23 mouse cellular contexts compared by ENCODE assay signal in the genomic region with DNA sequence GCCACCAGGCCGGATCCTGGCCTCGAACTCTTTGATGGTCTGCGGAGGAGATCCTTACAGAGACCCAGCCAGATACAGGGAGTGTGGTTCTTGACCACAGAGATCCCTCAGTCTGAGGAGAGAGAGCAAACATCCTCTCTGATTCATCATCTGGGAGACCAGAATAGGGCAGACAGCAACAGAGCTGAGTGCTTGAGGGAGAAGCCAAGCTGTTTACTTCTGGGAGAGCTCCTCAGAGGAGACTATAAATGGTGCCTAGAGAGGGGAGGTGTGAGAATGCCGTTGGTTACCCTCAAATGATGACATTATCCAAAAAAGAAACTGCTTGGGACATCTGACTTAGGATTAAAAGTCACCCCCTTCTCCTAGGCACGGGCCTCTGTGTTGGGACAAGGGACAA. TPM values are rescaled to one million over a fixed set of nuclear protein-coding genes. Genes with fewer than 3 reads are reported as not detected.
A peak's percentile ranks its signal among the peaks of the same experiment; 100 is the strongest.
DNase-seq lines count a peak whose midpoint lies in the region; ATAC-seq and TF ChIP-seq lines count a peak whose summit lies in the region.
"Had no signal": no experiment of that assay in that cellular context is flagged by ENCODE, and none has a peak within 500 bp of the region (broad histone marks: within the 10 kb centered on the region; RNA-seq: fewer than 3 reads in every experiment).

No protein-coding gene starts in this region.

- H3K9ac ChIP-seq in lung, postnatal 0 days (replicated peaks; ENCODE audit: low read depth), result no peak overlapping the region
- no peak overlapping the region for H3K9ac ChIP-seq in intestine, embryonic 16.5 days (ENCODE audit: low read depth, low read length)
- H3K9ac ChIP-seq: embryonic facial prominence, embryonic 13.5 days; forebrain, embryonic 12.5 days; hindbrain, embryonic 13.5 days had no signal

- peak; percentile 73 for ATAC-seq in frontal cortex, adult (ENCODE audit: low TSS enrichment)
- ATAC-seq in lung, postnatal 0 days, result peak; percentile 34; the same call in 1 of the 2 replicates
- ATAC-seq in intestine, embryonic 16.5 days, result no peak
- ATAC-seq: forebrain, embryonic 16.5 days; hindbrain, postnatal 0 days had no signal

- 62% methylated on average over 5 of the region's 5 CpGs for WGBS in lung, postnatal 0 days
- WGBS in intestine, embryonic 16.5 days, result 64% methylated on average over 5 of the region's 5 CpGs

- H3K4me1 ChIP-seq in lung, postnatal 0 days (ENCODE audit: insufficient read depth, low read depth, low read length), result peaks cover 13% of the 10 kb centered on the region; the same call in 1 of the 2 replicates
- peaks cover 24% of the 10 kb centered on the region for H3K4me1 ChIP-seq in intestine, embryonic 16.5 days (ENCODE audit: control insufficient read depth, insufficient read depth, low read length)

- no peak for TF ChIP-seq EP300 in lung, postnatal 0 days (IDR thresholded peaks at IDR 0.05)

- H3K9me3 ChIP-seq in lung, postnatal 0 days (ENCODE audit: low read length), result no peaks in the 10 kb centered on the region
- no peaks in the 10 kb centered on the region for H3K9me3 ChIP-seq in intestine, embryonic 16.5 days (ENCODE audit: control insufficient read depth, low read length)
- H3K9me3 ChIP-seq: embryonic facial prominence, embryonic 13.5 days; forebrain, embryonic 12.5 days; G1E; heart, embryonic 10.5 days; hindbrain, embryonic 13.5 days had no signal

- DNase-seq in frontal cortex, adult 2 months (ENCODE audit: extremely low spot score in 1 of 2, low spot score in 1 of 2), result no peak
- DNase-seq in lung, postnatal 0 days (ENCODE audit: low spot score), result peak; percentile 22
- DNase-seq in lung, postnatal 4 days, result no peak
- no peak for DNase-seq in B cell, adult 2 months
- DNase-seq in layer of hippocampus, adult 9-10 months (ENCODE audit: low spot score), result no peak
- DNase-seq: adrenal gland, postnatal 10 days; cerebellum, adult 18-20 months; cerebellum, adult 9-11 months; cerebellum, postnatal 36 days; gastrocnemius, postnatal 36 days; heart, adult 11 months; heart, postnatal 10 days; kidney, adult 11 months had no signal

- no peaks in the 10 kb centered on the region for H3K36me3 ChIP-seq in lung, postnatal 0 days (ENCODE audit: insufficient read depth, low read length)
- no peaks in the 10 kb centered on the region for H3K36me3 ChIP-seq in intestine, embryonic 16.5 days (ENCODE audit: control insufficient read depth, insufficient read depth, low read length)
- H3K36me3 ChIP-seq: embryonic facial prominence, embryonic 13.5 days; forebrain, embryonic 12.5 days; G1E; heart, embryonic 10.5 days; hindbrain, embryonic 13.5 days had no signal

- no peak overlapping the region for H3K4me3 ChIP-seq in lung, postnatal 0 days (ENCODE audit: low read depth, low read length)
- H3K4me3 ChIP-seq in intestine, embryonic 16.5 days (ENCODE audit: low read length), result no peak overlapping the region
- H3K4me3 ChIP-seq: embryonic facial prominence, embryonic 13.5 days; forebrain, embryonic 12.5 days; heart, embryonic 10.5 days; hindbrain, embryonic 13.5 days had no signal

- no peak for TF ChIP-seq CTCF in lung, postnatal 0 days (IDR thresholded peaks at IDR 0.05)

- H3K27ac ChIP-seq in lung, postnatal 0 days (ENCODE audit: low read length), result no peak overlapping the region
- H3K27ac ChIP-seq in intestine, embryonic 16.5 days (ENCODE audit: low read length), result peak overlapping the region; percentile 90; the same call in 1 of the 2 replicates
- H3K27ac ChIP-seq: embryonic facial prominence, embryonic 13.5 days; forebrain, embryonic 12.5 days; hindbrain, embryonic 13.5 days; hindbrain, postnatal 0 days had no signal

- H3K27me3 ChIP-seq in lung, postnatal 0 days (replicated peaks; ENCODE audit: insufficient read depth, low read length), result no peaks in the 10 kb centered on the region
- peaks cover 6% of the 10 kb centered on the region for H3K27me3 ChIP-seq in intestine, embryonic 16.5 days (replicated peaks; ENCODE audit: control insufficient read depth, insufficient read depth, low read length)

- no peak overlapping the region for H3K4me2 ChIP-seq in lung, postnatal 0 days (replicated peaks; ENCODE audit: low read depth, low read length)
- H3K4me2 ChIP-seq in intestine, embryonic 16.5 days (ENCODE audit: low read depth, low read length), result no peak overlapping the region
- H3K4me2 ChIP-seq: embryonic facial prominence, embryonic 13.5 days; forebrain, embryonic 12.5 days; hindbrain, embryonic 13.5 days had no signal

RNA-seq across cellular contexts. Expression of gene Sp2, which starts 8.7 kb away (rescaled TPM):
- 11.5 and 12.1 TPM in 2 replicates for polyA plus RNA-seq in frontal cortex, adult 2 months (2012; rRNA removed)
- polyA plus RNA-seq in lung, postnatal 0 days (2015; fragmentation: Nextera tagmentation; extraction: Ambion mirVana), result 9.1 and 10.6 TPM in 2 replicates
- polyA plus RNA-seq in intestine, embryonic 16.5 days (2015; fragmentation: Nextera tagmentation; extraction: Ambion mirVana), result 13.2 and 13.8 TPM in 2 replicates

RNA-seq across cellular contexts. Expression of gene Sp6, which starts 21.7 kb away (rescaled TPM):
- polyA plus RNA-seq in frontal cortex, adult 2 months (2012; rRNA removed), result 0.50 and 0.62 TPM in 2 replicates
- polyA plus RNA-seq in lung, postnatal 0 days (2015; fragmentation: Nextera tagmentation; extraction: Ambion mirVana), result 0.56 and 0.81 TPM in 2 replicates
- not detected in 2 replicates for polyA plus RNA-seq in intestine, embryonic 16.5 days (2015; fragmentation: Nextera tagmentation; extraction: Ambion mirVana)
- polyA plus RNA-seq: G1E; heart, embryonic 14.5 days had no signal

RNA-seq across cellular contexts. Expression of gene Scrn2, which starts 38.2 kb away (rescaled TPM):
- 6.1 and 6.3 TPM in 2 replicates for polyA plus RNA-seq in frontal cortex, adult 2 months (2012; rRNA removed)
- polyA plus RNA-seq in lung, postnatal 0 days (2015; fragmentation: Nextera tagmentation; extraction: Ambion mirVana), result 15.7 and 17.2 TPM in 2 replicates
- polyA plus RNA-seq in intestine, embryonic 16.5 days (2015; fragmentation: Nextera tagmentation; extraction: Ambion mirVana), result 25.5 and 26.9 TPM in 2 replicates

RNA-seq across cellular contexts. Expression of gene Pnpo, which starts 47.7 kb away (rescaled TPM):
- 34.9 and 35.9 TPM in 2 replicates for polyA plus RNA-seq in frontal cortex, adult 2 months (2012; rRNA removed)
- polyA plus RNA-seq in lung, postnatal 0 days (2015; fragmentation: Nextera tagmentation; extraction: Ambion mirVana), result 28.7 and 30.0 TPM in 2 replicates
- 125 and 141 TPM in 2 replicates for polyA plus RNA-seq in intestine, embryonic 16.5 days (2015; fragmentation: Nextera tagmentation; extraction: Ambion mirVana)

RNA-seq across cellular contexts. Expression of gene Lrrc46, which starts 49.7 kb away (rescaled TPM):
- 0.82 TPM in 2 replicates for polyA plus RNA-seq in frontal cortex, adult 2 months (2012; rRNA removed)
- 7.5 and 9.8 TPM in 2 replicates for polyA plus RNA-seq in lung, postnatal 0 days (2015; fragmentation: Nextera tagmentation; extraction: Ambion mirVana)
- polyA plus RNA-seq in intestine, embryonic 16.5 days (2015; fragmentation: Nextera tagmentation; extraction: Ambion mirVana), result 0.29 and 0.37 TPM in 2 replicates
